Mouse (Mus musculus) E14TG2a.4 (cell line): ENCODE data around the gene Fbp2.

Experiments used
- CTCF ChIP-seq: conservative IDR thresholded peaks from 2 replicates; pipeline ENCODE4 v1.5.1; 2014; ENCODE audit warnings: low read length
- NANOG ChIP-seq: IDR thresholded peaks from 2 replicates; pipeline ENCODE4 v1.6.1; 2014; ENCODE audit warnings: borderline replicate concordance, low read length, mixed read lengths
- POU5F1 ChIP-seq: IDR thresholded peaks from 2 replicates; pipeline ENCODE4 v1.6.1; 2014; ENCODE audit warnings: low read length, borderline replicate concordance

- no peak for TF ChIP-seq CTCF
- no peak for TF ChIP-seq NANOG
- TF ChIP-seq POU5F1 = no peak
These were observed 14.0 kb upstream of the Fbp2 start for GRCm38 (mm10) chr13:62872252-62872651.
